Mouse (Mus musculus) ES-Bruce4 (cell line): ENCODE measurements around the gene Anks1b. TPM values are rescaled to one million over a fixed set of nuclear protein-coding genes. Genes with fewer than 3 reads are reported as not detected.

Experiments used
- H3K27ac ChIP-seq: 2 replicates; pipeline ENCODE4 v1.5.1; 2012; ENCODE audit warnings: low read length, inconsistent platforms; ENCODE audit not compliant: insufficient read depth
- H3K27me3 ChIP-seq: 2 replicates; pipeline ENCODE4 v1.6.1; 2012; ENCODE audit warnings: mild to moderate bottlenecking, low read length, inconsistent platforms; ENCODE audit not compliant: control insufficient read depth, poor library complexity, insufficient read depth, severe bottlenecking
- H3K36me3 ChIP-seq: 2 replicates; pipeline ENCODE4 v1.6.1; 2012; ENCODE audit warnings: inconsistent platforms, mild to moderate bottlenecking, low read length, moderate library complexity; ENCODE audit not compliant: control insufficient read depth, poor library complexity, insufficient read depth, severe bottlenecking
- H3K4me1 ChIP-seq: one replicate; pipeline ENCODE4 v1.8.1; 2011; ENCODE audit warnings: low read length; ENCODE audit not compliant: control insufficient read depth, insufficient read depth
- H3K4me3 ChIP-seq: 2 replicates; pipeline ENCODE4 v1.5.1; 2011; ENCODE audit warnings: low read depth, mild to moderate bottlenecking, low read length
- H3K9ac ChIP-seq: 2 replicates; pipeline ENCODE4 v1.6.1; 2012; ENCODE audit warnings: low read depth, mild to moderate bottlenecking, inconsistent platforms; ENCODE audit not compliant: poor library complexity, severe bottlenecking
- H3K9me3 ChIP-seq: replicated peaks from 2 replicates; pipeline ENCODE4 v1.6.1; 2012; ENCODE audit warnings: mild to moderate bottlenecking, low read length, inconsistent platforms; ENCODE audit not compliant: control insufficient read depth, poor library complexity, insufficient read depth, severe bottlenecking
- CTCF ChIP-seq: IDR thresholded peaks from one replicate; pipeline ENCODE4 v1.8.1; 2011; ENCODE audit warnings: low read depth, low read length
- EP300 ChIP-seq: IDR thresholded peaks from 2 replicates; pipeline ENCODE4 v1.6.1; 2011; ENCODE audit warnings: low read depth, low read length; ENCODE audit not compliant: insufficient read depth
- POLR2A ChIP-seq: IDR thresholded peaks from one replicate; pipeline ENCODE4 v1.8.1; 2011; ENCODE audit warnings: low read length; ENCODE audit not compliant: insufficient read depth
- polyA plus RNA-seq: library from polyadenylated mRNA; stranded (reverse); fragments of >200 nt; gene quantifications from 2 replicates; pipeline ENCODE4 v1.2.4, GENCODE M21; 2011; ENCODE audit warnings: low read depth; ENCODE audit not compliant: missing spikeins, insufficient read depth, insufficient read length

Anks1b gene
- polyA plus RNA-seq, 1 experiment = 2.3 TPM

GRCm38 (mm10) chr10:90140947-90141346 lies 267.6 kb downstream of the Anks1b start:
- H3K27ac ChIP-seq = no peak overlapping the region

GRCm38 (mm10) chr10:90144444-90144843 lies 271.1 kb downstream of the Anks1b start:
- peaks cover 3% of the 10 kb centered on the region; the same call in 1 of the 2 replicates for H3K9me3 ChIP-seq
- H3K36me3 ChIP-seq = no peaks in the 10 kb centered on the region
- TF ChIP-seq EP300 (no peak), CTCF (no peak), POLR2A (no peak)
- no peak overlapping the region for H3K27ac ChIP-seq
- H3K27me3 ChIP-seq = no peaks in the 10 kb centered on the region
- no peak overlapping the region for H3K9ac ChIP-seq
- H3K4me3 ChIP-seq = no peak overlapping the region
- no peaks in the 10 kb centered on the region for H3K4me1 ChIP-seq

More at GRCm38 (mm10) chr10:90140947-90141346, 267.6 kb downstream of the Anks1b start:
- no peaks in the 10 kb centered on the region for H3K4me1 ChIP-seq
- TF ChIP-seq POLR2A = no peak
- no peak for TF ChIP-seq EP300
- no peak for TF ChIP-seq CTCF
- no peak overlapping the region for H3K9ac ChIP-seq
- H3K36me3 ChIP-seq = no peaks in the 10 kb centered on the region
- no peaks in the 10 kb centered on the region for H3K9me3 ChIP-seq
- no peaks in the 10 kb centered on the region for H3K27me3 ChIP-seq
- H3K4me3 ChIP-seq = no peak overlapping the region

- peaks cover 3% of the 10 kb centered on the region; the same call in 1 of the 2 replicates for H3K9me3 ChIP-seq
- no peaks in the 10 kb centered on the region for H3K4me1 ChIP-seq
- no peaks in the 10 kb centered on the region for H3K36me3 ChIP-seq
- no peak overlapping the region for H3K9ac ChIP-seq
- H3K27me3 ChIP-seq = no peaks in the 10 kb centered on the region
- H3K27ac ChIP-seq = no peak overlapping the region
- H3K4me3 ChIP-seq = no peak overlapping the region
- TF ChIP-seq CTCF = no peak
- TF ChIP-seq EP300 = no peak
- TF ChIP-seq POLR2A = no peak
Measured at GRCm38 (mm10) chr10:90151510-90151909, 278.2 kb downstream of the Anks1b start.

- H3K27me3 ChIP-seq = no peaks in the 10 kb centered on the region
- no peak overlapping the region for H3K9ac ChIP-seq
- no peak overlapping the region for H3K27ac ChIP-seq
- TF ChIP-seq EP300 (no peak), CTCF (no peak), POLR2A (no peak)
- no peaks in the 10 kb centered on the region for H3K4me1 ChIP-seq
- H3K4me3 ChIP-seq = no peak overlapping the region
- H3K36me3 ChIP-seq = no peaks in the 10 kb centered on the region
- H3K9me3 ChIP-seq = no peaks in the 10 kb centered on the region
Measured at GRCm38 (mm10) chr10:90169941-90170580, 296.8 kb downstream of the Anks1b start.

- Histone ChIP-seq H3K9ac (no peak overlapping the region), H3K27me3 (no peaks in the 10 kb centered on the region), H3K4me1 (no peaks in the 10 kb centered on the region), H3K4me3 (no peak overlapping the region), H3K27ac (no peak overlapping the region), H3K9me3 (no peaks in the 10 kb centered on the region), H3K36me3 (no peaks in the 10 kb centered on the region)
- TF ChIP-seq POLR2A (no peak), EP300 (no peak), CTCF (no peak)
Measured at GRCm38 (mm10) chr10:90190366-90190765, 317.1 kb downstream of the Anks1b start.

- no peaks in the 10 kb centered on the region for H3K27me3 ChIP-seq
- no peaks in the 10 kb centered on the region for H3K36me3 ChIP-seq
- H3K9ac ChIP-seq = no peak overlapping the region
- TF ChIP-seq EP300 = no peak
- no peak for TF ChIP-seq POLR2A
- TF ChIP-seq CTCF = no peak
- no peaks in the 10 kb centered on the region for H3K4me1 ChIP-seq
- H3K9me3 ChIP-seq = no peaks in the 10 kb centered on the region
- H3K4me3 ChIP-seq = no peak overlapping the region
- no peak overlapping the region for H3K27ac ChIP-seq
Measured at GRCm38 (mm10) chr10:90196936-90197335, 323.6 kb downstream of the Anks1b start.
